Comparison of ENCODE assay signal across 15 mouse cellular contexts in the genomic region with DNA sequence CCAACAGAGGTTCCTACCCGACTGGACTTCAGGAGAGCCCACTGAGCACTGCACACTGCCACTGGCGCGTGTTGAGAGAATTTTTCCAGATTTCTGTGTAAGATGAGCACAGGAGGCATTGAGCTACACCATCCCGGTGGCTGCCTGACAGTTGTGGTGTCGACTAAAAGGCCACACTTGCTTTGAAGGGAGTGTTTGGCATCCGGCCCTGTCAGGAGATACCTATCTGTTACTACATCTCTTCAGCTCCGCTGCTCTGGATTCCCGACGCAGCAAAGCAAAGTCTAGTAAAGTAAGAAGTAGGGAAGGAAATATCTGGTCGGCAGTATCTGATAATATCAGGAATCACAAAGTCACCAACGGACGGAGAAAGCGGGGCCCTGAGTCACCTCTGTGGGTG. TPM values are rescaled to one million over a fixed set of nuclear protein-coding genes. Genes with fewer than 3 reads are reported as not detected.
"Had no signal": no experiment of that assay in that cellular context is flagged by ENCODE, and none has a peak within 500 bp of the region (broad histone marks: within the 10 kb centered on the region; RNA-seq: fewer than 3 reads in every experiment).

No protein-coding gene starts in this region.

- H3K4me3 ChIP-seq: midbrain, embryonic 10.5 days; midbrain, embryonic 12.5 days; myocyte; neural tube, embryonic 12.5 days; stomach, embryonic 15.5 days had no signal

- H3K9me3 ChIP-seq: midbrain, embryonic 10.5 days; midbrain, embryonic 12.5 days; neural tube, embryonic 12.5 days; stomach, embryonic 15.5 days had no signal

- H3K36me3 ChIP-seq: stomach, embryonic 15.5 days had no signal

- ATAC-seq: midbrain, embryonic 16.5 days had no signal

- H3K27me3 ChIP-seq: midbrain, embryonic 12.5 days; neural tube, embryonic 12.5 days; stomach, embryonic 15.5 days had no signal

- H3K27ac ChIP-seq: liver, embryonic 14.5 days; midbrain, embryonic 10.5 days; midbrain, embryonic 12.5 days; neural tube, embryonic 12.5 days; stomach, embryonic 15.5 days; stomach, postnatal 0 days had no signal

- DNase-seq: lung, adult 18-20 months; lung, embryonic 14.5 days; lung, postnatal 10 days; lung, postnatal 4 days; midbrain, embryonic 14.5 days; right cerebral cortex, postnatal 14 days; thymus, postnatal 25 days had no signal

RNA-seq across cellular contexts. Expression of a gene that starts 16.3 kb away (rescaled TPM):
- polyA plus RNA-seq: lung, embryonic 14.5 days had no signal
